Mouse (Mus musculus): Measurements from ENCODE around the gene Sh3pxd2a. TPM values are rescaled to one million over a fixed set of nuclear protein-coding genes. Genes with fewer than 3 reads are reported as not detected.
A peak's percentile ranks its signal among the peaks of the same experiment; 100 is the strongest.

The Sh3pxd2a gene
- polyA plus RNA-seq, 1 experiment from 2014 or later = 5.0 TPM

GRCm38 (mm10) chr19:47432339-47432738 lies 31.9 kb downstream of the Sh3pxd2a start:
- Histone ChIP-seq H3K4me1 (ENCODE audit: insufficient read depth, low read length) (peaks cover 29% of the 10 kb centered on the region), H3K9ac (replicated peaks; ENCODE audit: low read length) (peak overlapping the region; percentile 41; the same call in 1 of the 2 replicates), H3K4me3 (ENCODE audit: low read length) (no peak overlapping the region), H3K27ac (ENCODE audit: low read length) (peak overlapping the region; percentile 41; the same call in 1 of the 2 replicates), H3K27me3 (ENCODE audit: insufficient read depth, low read length) (no peaks in the 10 kb centered on the region), H3K36me3 (ENCODE audit: insufficient read depth, low read length) (no peaks in the 10 kb centered on the region), H3K4me2 (replicated peaks; ENCODE audit: low read depth, low read length) (no peak overlapping the region), H3K9me3 (ENCODE audit: low read length) (no peaks in the 10 kb centered on the region)
- peak; percentile 71 for ATAC-seq (ENCODE audit: low FRiP score, low TSS enrichment)
- WGBS = 29% methylated on average over 10 of the region's 10 CpGs

GRCm38 (mm10) chr19:47431189-47431931 lies 32.8 kb downstream of the Sh3pxd2a start:
- no peak for ATAC-seq (ENCODE audit: low FRiP score, low TSS enrichment)
- Histone ChIP-seq H3K27me3 (ENCODE audit: insufficient read depth, low read length) (no peaks in the 10 kb centered on the region), H3K36me3 (ENCODE audit: insufficient read depth, low read length) (no peaks in the 10 kb centered on the region), H3K4me3 (ENCODE audit: low read length) (no peak overlapping the region), H3K9me3 (ENCODE audit: low read length) (no peaks in the 10 kb centered on the region), H3K4me1 (ENCODE audit: insufficient read depth, low read length) (peaks cover 30% of the 10 kb centered on the region), H3K27ac (ENCODE audit: low read length) (0 out of 2 replicates have a peak overlapping the region, but pooled peaks have one; percentile 41), H3K9ac (replicated peaks; ENCODE audit: low read length) (no peak overlapping the region), H3K4me2 (replicated peaks; ENCODE audit: low read depth, low read length) (no peak overlapping the region)
- WGBS = 84% methylated on average over 11 of the region's 11 CpGs

DNA sequence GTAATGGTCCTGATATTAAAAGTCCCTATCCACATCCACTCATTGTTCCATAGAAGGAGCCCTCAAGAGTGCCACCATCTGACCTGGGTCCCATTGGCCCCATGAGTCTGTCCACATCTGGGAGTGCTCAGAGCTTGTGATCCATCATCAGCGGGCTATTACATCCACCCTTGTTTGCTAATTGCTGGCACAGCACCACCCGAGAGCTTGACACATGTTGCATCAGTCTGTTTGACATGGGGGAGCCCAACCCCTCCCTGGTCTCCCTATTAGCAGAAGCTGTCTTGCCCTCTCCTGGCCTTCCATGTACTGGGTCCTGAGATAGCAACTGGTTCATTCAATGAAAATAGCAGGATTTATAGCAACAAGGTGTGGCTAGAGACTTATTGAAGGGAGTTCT lies 34.0 kb downstream of the Sh3pxd2a start:
- ATAC-seq (ENCODE audit: low FRiP score, low TSS enrichment) = no peak
- Histone ChIP-seq H3K4me2 (replicated peaks; ENCODE audit: low read depth, low read length) (no peak overlapping the region), H3K9me3 (ENCODE audit: low read length) (no peaks in the 10 kb centered on the region), H3K36me3 (ENCODE audit: insufficient read depth, low read length) (no peaks in the 10 kb centered on the region), H3K9ac (replicated peaks; ENCODE audit: low read length) (no peak overlapping the region), H3K4me1 (ENCODE audit: insufficient read depth, low read length) (peaks cover 30% of the 10 kb centered on the region), H3K27ac (ENCODE audit: low read length) (no peak overlapping the region), H3K4me3 (ENCODE audit: low read length) (no peak overlapping the region), H3K27me3 (ENCODE audit: insufficient read depth, low read length) (no peaks in the 10 kb centered on the region)
- WGBS = 93% methylated on average over 2 of the region's 2 CpGs

DNA sequence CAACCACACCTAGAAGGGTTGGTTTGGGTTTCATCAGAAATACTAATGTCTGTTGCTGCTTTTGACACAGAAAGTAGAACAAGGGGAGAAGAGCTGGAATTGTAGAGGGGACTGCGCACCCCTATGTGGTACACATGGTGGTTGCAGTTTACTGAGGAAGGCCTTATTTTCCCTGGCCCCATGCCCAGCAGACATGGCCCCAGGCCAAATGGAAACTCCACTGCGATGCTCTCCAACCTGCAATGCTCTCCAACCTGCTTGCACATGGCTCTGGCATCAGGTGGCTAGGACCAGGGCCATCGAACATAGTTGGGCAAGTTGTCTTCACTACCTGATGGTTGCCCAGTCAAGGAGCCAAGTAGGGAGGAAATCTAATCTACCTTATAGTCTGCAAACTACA lies 35.0 kb downstream of the Sh3pxd2a start:
- Histone ChIP-seq H3K4me2 (replicated peaks; ENCODE audit: low read depth, low read length) (no peak overlapping the region), H3K36me3 (ENCODE audit: insufficient read depth, low read length) (no peaks in the 10 kb centered on the region), H3K4me3 (ENCODE audit: low read length) (no peak overlapping the region), H3K27me3 (ENCODE audit: insufficient read depth, low read length) (no peaks in the 10 kb centered on the region), H3K27ac (ENCODE audit: low read length) (peak overlapping the region; percentile 31; the same call in 1 of the 2 replicates), H3K9me3 (ENCODE audit: low read length) (no peaks in the 10 kb centered on the region), H3K9ac (replicated peaks; ENCODE audit: low read length) (no peak overlapping the region), H3K4me1 (ENCODE audit: insufficient read depth, low read length) (peaks cover 30% of the 10 kb centered on the region)
- no peak for ATAC-seq (ENCODE audit: low FRiP score, low TSS enrichment)
- 74% methylated on average over 3 of the region's 3 CpGs for WGBS

- H3K9me3 ChIP-seq (ENCODE audit: low read length) = no peaks in the 10 kb centered on the region
- 33% methylated on average over 7 of the region's 7 CpGs for WGBS
- H3K4me2 ChIP-seq (replicated peaks; ENCODE audit: low read depth, low read length) = no peak overlapping the region
- H3K36me3 ChIP-seq (ENCODE audit: insufficient read depth, low read length) = no peaks in the 10 kb centered on the region
- H3K27ac ChIP-seq (ENCODE audit: low read length) = peak overlapping the region; percentile 31; the same call in 1 of the 2 replicates
- H3K4me3 ChIP-seq (ENCODE audit: low read length) = no peak overlapping the region
- H3K9ac ChIP-seq (replicated peaks; ENCODE audit: low read length) = no peak overlapping the region
- no peaks in the 10 kb centered on the region for H3K27me3 ChIP-seq (ENCODE audit: insufficient read depth, low read length)
- ATAC-seq (ENCODE audit: low FRiP score, low TSS enrichment) = peak; percentile 13; the same call in 1 of the 2 replicates
- peaks cover 30% of the 10 kb centered on the region for H3K4me1 ChIP-seq (ENCODE audit: insufficient read depth, low read length)
These were observed 35.4 kb downstream of the Sh3pxd2a start for GRCm38 (mm10) chr19:47428794-47429193.

- Histone ChIP-seq H3K4me1 (ENCODE audit: insufficient read depth, low read length) (peaks cover 30% of the 10 kb centered on the region), H3K36me3 (ENCODE audit: insufficient read depth, low read length) (no peaks in the 10 kb centered on the region), H3K4me2 (replicated peaks; ENCODE audit: low read depth, low read length) (no peak overlapping the region), H3K9ac (replicated peaks; ENCODE audit: low read length) (no peak overlapping the region), H3K27me3 (ENCODE audit: insufficient read depth, low read length) (no peaks in the 10 kb centered on the region), H3K27ac (ENCODE audit: low read length) (peak overlapping the region; percentile 48), H3K9me3 (ENCODE audit: low read length) (no peaks in the 10 kb centered on the region), H3K4me3 (ENCODE audit: low read length) (no peak overlapping the region)
- peak; percentile 49 for ATAC-seq (ENCODE audit: low FRiP score, low TSS enrichment)
- WGBS = 19% methylated on average over 13 of the region's 13 CpGs
These were observed 36.1 kb downstream of the Sh3pxd2a start for GRCm38 (mm10) chr19:47427841-47428789.

- H3K9ac ChIP-seq (replicated peaks; ENCODE audit: low read length) = no peak overlapping the region
- no peak for ATAC-seq (ENCODE audit: low FRiP score, low TSS enrichment)
- no peaks in the 10 kb centered on the region for H3K27me3 ChIP-seq (ENCODE audit: insufficient read depth, low read length)
- H3K9me3 ChIP-seq (ENCODE audit: low read length) = no peaks in the 10 kb centered on the region
- no peak overlapping the region for H3K4me2 ChIP-seq (replicated peaks; ENCODE audit: low read depth, low read length)
- H3K4me1 ChIP-seq (ENCODE audit: insufficient read depth, low read length) = peaks cover 24% of the 10 kb centered on the region
- H3K4me3 ChIP-seq (ENCODE audit: low read length) = no peak overlapping the region
- H3K36me3 ChIP-seq (ENCODE audit: insufficient read depth, low read length) = no peaks in the 10 kb centered on the region
- H3K27ac ChIP-seq (ENCODE audit: low read length) = no peak overlapping the region
- 71% methylated on average over 7 of the region's 7 CpGs for WGBS
These were observed 40.6 kb downstream of the Sh3pxd2a start for GRCm38 (mm10) chr19:47423632-47424031.

GRCm38 (mm10) chr19:47421128-47421898 lies 42.9 kb downstream of the Sh3pxd2a start:
- H3K9me3 ChIP-seq (ENCODE audit: low read length) = no peaks in the 10 kb centered on the region
- 45% methylated on average over 14 of the region's 14 CpGs for WGBS
- H3K4me3 ChIP-seq (ENCODE audit: low read length) = no peak overlapping the region
- no peak overlapping the region for H3K4me2 ChIP-seq (replicated peaks; ENCODE audit: low read depth, low read length)
- ATAC-seq (ENCODE audit: low FRiP score, low TSS enrichment) = 0 out of 2 replicates have a peak, but pooled peaks have one; percentile 28
- peaks cover 10% of the 10 kb centered on the region for H3K4me1 ChIP-seq (ENCODE audit: insufficient read depth, low read length)
- no peaks in the 10 kb centered on the region for H3K27me3 ChIP-seq (ENCODE audit: insufficient read depth, low read length)
- H3K9ac ChIP-seq (replicated peaks; ENCODE audit: low read length) = no peak overlapping the region
- H3K27ac ChIP-seq (ENCODE audit: low read length) = peak overlapping the region; percentile 21; the same call in 1 of the 2 replicates
- no peaks in the 10 kb centered on the region for H3K36me3 ChIP-seq (ENCODE audit: insufficient read depth, low read length)

DNA sequence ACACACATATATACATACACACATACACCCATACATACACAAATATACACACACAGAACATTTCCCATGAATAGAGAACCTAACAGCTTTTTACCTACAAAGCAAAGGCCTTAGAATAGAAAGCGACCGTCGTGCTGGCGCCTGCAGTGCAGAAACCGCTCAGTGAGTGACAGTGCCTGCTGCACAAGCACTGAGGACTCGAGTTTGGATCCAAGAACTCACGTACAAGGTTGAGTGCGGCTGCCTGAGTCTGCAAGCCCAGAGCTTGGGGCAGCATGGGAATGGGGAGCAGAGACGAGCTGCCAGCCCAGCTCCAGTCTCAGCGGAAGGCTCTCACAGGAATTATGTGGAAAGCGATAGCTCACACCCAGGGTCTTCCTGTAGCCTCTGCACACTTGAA lies 43.7 kb downstream of the Sh3pxd2a start:
- Histone ChIP-seq H3K27me3 (ENCODE audit: insufficient read depth, low read length) (no peaks in the 10 kb centered on the region), H3K4me1 (ENCODE audit: insufficient read depth, low read length) (peaks cover 14% of the 10 kb centered on the region), H3K27ac (ENCODE audit: low read length) (no peak overlapping the region), H3K4me3 (ENCODE audit: low read length) (no peak overlapping the region), H3K4me2 (replicated peaks; ENCODE audit: low read depth, low read length) (no peak overlapping the region), H3K9me3 (ENCODE audit: low read length) (no peaks in the 10 kb centered on the region), H3K9ac (replicated peaks; ENCODE audit: low read length) (no peak overlapping the region), H3K36me3 (ENCODE audit: insufficient read depth, low read length) (no peaks in the 10 kb centered on the region)
- WGBS = 82% methylated on average over 11 of the region's 11 CpGs
- no peak for ATAC-seq (ENCODE audit: low FRiP score, low TSS enrichment)

Measured in kidney, embryonic 16.5 days (tissue).